Mouse (Mus musculus) adrenal gland, adult 8-10 months (tissue): Measurements from ENCODE around the gene Sipa1l3. TPM values are rescaled to one million over a fixed set of nuclear protein-coding genes. Genes with fewer than 3 reads are reported as not detected.

Source experiments
- DNase-seq: peaks from one replicate; pipeline ENCODE4 v3.0.0; 2022
- total RNA-seq, 4 experiments: library from RNA; stranded (reverse); gene quantifications; 2 replicates each; pipeline ENCODE4 v1.2.4; 2022

The Sipa1l3 gene
- total RNA-seq, 4 experiments from 2014 or later = 33.2 to 42.3 (median 40.6) TPM

DNA sequence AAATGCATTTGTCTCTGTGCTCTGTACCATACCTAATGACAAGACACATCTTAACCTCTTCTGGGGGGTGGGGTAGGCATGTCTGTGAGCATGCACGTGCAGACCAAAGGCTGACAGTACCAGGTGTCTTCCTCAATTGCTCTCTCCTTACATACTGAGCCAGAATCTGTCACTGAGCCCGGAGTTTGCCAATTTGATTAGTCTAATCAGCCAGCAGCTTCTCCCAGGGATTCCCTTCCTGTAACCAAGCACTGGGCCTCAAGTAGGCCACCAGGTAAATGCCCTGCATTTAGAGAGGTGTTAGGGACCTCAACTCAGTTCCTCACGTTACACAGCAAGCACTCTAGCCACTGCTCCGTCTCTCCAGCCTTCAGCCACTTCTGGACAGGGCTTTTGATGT lies 38.3 kb downstream of the Sipa1l3 start:
- DNase-seq = no peak

GRCm38 (mm10) chr7:29475005-29475404 lies 43.4 kb downstream of the Sipa1l3 start:
- no peak for DNase-seq

- DNase-seq = no peak
These were observed 47.1 kb downstream of the Sipa1l3 start for GRCm38 (mm10) chr7:29471309-29471708.

GRCm38 (mm10) chr7:29469602-29470344 lies 48.7 kb downstream of the Sipa1l3 start:
- DNase-seq = no peak

DNA sequence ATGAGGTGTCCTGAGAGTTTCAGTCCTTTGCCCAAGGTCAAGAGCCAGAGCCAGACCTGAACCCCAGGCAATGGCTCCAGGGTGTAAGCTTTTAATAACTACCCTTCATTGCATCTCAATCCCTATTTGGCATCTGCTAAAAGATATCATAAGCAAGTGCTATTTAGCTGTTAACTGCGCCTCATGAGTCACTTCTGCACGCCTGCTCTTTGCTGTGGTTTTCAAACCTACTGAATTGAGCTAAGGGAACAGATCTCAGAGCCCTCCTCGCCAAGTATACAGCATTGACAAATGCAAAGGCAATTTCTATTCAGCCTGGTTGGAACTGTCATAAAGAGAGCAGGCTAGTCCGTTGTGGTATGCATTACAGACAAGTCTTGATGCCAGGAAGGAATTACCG lies 49.8 kb downstream of the Sipa1l3 start:
- DNase-seq = no peak

- no peak for DNase-seq
These were observed 51.9 kb downstream of the Sipa1l3 start for GRCm38 (mm10) chr7:29466585-29466984.

GRCm38 (mm10) chr7:29465736-29466135 lies 52.7 kb downstream of the Sipa1l3 start:
- DNase-seq = no peak

DNA sequence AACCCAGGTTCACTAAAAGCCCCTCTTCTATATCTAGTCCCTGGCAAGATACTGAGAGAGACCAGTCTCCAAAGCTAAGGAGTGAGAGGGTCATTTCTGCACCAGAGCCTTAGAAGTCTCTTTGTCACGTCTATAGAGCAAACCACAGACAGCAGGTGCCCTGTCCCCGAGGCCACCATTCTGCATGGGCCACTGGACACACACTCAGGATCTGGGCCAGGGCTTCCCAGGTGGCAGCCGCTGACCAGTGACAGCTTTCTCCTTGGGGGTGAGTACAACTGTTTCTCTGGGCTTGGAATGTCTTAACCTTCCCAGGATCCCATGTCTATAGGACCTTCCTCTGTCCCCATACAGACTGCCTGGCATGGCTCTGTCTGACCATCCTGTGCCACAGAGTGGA lies 55.6 kb downstream of the Sipa1l3 start:
- no peak for DNase-seq

DNA sequence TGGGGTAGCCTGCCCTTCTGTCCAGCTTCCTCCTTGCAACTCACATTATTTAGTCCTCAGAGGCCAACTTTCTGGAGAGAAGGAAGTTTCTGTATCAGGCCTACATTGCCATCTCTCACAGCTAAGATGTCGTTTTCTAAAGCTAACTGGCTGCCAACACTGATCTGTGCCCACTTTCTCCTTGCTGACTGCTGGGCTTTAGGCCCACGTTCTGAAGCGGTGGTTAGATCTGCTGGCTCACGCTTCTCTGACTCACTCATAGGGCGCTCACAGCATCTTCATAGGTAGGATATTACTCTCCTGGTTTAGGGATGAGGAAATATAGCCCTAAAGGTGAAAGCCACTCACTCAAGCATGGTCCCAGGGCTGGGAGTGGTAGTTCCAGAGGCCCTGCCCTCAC lies 56.3 kb downstream of the Sipa1l3 start:
- no peak for DNase-seq

DNA sequence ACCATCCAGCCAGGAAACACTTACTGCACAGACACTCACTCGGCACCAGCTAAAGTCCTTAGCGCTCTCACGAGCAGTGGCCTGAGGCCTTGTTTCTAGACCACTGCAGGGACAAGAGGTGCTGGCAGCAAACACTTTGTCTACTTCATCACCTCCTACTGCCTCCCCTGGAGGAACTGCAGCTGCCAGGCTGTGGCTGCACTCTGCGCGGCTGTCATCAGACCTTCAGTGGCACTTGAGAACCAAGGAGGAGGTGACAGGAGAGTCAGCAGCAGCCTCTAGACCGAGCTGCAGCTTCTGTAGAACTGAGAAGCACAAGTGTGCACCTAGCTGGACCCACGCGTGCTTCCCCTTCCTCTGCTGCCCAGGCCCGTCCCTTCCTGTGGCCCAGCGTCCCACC lies 56.9 kb downstream of the Sipa1l3 start:
- DNase-seq = no peak

DNA sequence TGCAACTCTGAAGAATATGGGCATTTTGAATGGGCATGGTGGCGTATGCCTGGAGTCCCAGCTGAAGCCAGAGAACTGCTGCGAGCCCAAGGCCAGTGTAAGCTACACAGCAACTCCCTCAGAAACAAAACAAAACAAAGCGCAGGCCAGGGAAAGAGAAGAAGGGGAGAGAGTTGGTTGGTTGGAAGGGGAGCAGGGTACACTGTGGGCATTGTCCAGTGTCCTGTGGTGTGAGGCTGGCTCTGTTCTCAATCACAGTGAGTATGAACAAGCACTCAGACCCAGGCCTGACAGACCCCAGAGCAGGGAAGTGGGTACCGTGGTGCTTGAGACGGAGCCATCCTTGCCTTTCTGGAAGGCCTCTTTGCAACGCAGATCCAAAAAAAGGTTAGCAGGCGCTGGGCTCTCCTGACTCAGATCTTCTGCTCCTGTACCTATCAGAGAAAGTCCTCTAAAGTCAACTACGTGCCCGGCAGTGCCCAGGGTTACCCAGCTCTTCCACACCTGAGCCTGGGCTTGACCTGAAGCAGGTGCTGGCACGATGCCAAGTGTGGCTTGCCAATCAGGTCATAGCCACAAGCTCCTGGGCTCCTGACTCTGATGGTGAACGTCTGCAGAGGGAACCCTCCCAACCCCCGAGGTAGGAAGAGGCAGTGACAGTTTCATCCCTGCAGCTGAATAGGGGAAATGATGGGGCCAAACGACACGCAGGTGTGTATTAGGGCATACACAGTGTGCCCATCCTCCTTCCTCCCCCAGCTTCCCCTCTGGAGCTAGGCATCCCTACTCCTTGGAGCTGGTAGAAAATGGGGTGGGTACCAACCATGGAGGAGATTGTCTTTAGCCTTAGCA lies 59.3 kb downstream of the Sipa1l3 start:
- no peak for DNase-seq

DNA sequence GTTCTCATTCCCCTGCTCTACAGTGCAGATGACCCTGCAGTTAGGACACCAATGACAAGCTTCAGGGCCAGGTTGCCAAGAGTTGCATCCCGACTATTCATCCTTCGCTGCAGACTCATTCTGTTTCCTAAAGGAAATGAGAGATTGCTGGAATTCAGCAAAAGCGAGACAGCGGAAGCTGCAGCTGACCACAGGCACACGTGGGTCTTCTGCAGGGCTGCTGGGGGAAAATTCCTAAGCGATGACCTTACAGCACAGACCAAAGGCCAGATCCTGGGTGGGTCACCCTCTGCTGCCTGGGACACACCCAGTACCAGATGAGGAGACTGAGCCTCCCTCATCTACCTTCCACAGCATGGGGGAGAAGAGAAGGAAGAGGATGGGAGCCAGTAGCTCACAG lies 60.7 kb downstream of the Sipa1l3 start:
- DNase-seq = no peak

GRCm38 (mm10) chr7:29456716-29457115 lies 61.7 kb downstream of the Sipa1l3 start:
- DNase-seq = no peak

DNA sequence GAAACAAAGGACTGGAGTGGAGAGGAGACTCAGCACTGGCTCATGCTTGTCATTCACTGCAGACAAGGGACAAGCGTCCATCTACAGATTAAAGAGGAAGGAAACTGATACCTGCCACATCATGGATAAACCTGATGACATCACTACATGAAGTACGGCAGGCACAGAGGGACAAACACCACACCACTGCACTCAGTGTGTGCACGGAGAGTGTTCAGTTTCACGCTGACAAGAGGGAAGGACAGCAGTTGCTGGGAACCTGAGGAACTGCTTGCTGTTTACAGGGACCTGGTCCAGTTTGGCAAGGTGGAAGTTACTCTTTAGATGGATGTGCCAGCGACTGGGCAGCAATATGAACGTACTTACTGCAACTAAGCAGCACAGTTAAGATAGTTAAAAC lies 62.9 kb downstream of the Sipa1l3 start:
- DNase-seq = no peak

DNA sequence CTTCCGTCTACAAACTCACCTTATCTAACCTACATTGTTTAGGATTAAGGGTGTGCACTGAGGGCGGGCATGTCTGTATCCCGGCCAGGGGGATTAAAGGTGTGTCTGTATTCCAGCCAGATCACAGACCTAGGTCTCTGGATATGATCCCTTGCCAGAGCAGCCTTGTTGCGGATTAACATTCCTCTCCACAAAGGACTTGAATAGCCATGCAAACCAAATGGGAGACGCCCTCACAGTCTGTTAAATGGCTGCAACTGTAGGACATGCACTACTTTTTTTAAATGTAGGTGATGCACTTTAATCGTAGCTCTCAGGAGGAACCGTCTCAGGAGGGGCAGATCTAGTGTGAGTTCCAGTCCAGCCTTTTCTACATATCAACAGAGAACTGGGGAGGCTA lies 63.5 kb downstream of the Sipa1l3 start:
- no peak for DNase-seq

GRCm38 (mm10) chr7:29452991-29453741 lies 65.3 kb downstream of the Sipa1l3 start:
- peak; percentile 57 for DNase-seq

- no peak for DNase-seq
These were observed 66.1 kb downstream of the Sipa1l3 start for GRCm38 (mm10) chr7:29452381-29452780.

- DNase-seq = peak; percentile 83
These were observed 68.3 kb downstream of the Sipa1l3 start for GRCm38 (mm10) chr7:29450175-29450574.

- no peak for DNase-seq
These were observed 69.6 kb downstream of the Sipa1l3 start for GRCm38 (mm10) chr7:29448830-29449229.

GRCm38 (mm10) chr7:29447147-29447829 lies 71.2 kb downstream of the Sipa1l3 start:
- no peak for DNase-seq

GRCm38 (mm10) chr7:29446156-29446555 lies 72.3 kb downstream of the Sipa1l3 start:
- no peak for DNase-seq

DNA sequence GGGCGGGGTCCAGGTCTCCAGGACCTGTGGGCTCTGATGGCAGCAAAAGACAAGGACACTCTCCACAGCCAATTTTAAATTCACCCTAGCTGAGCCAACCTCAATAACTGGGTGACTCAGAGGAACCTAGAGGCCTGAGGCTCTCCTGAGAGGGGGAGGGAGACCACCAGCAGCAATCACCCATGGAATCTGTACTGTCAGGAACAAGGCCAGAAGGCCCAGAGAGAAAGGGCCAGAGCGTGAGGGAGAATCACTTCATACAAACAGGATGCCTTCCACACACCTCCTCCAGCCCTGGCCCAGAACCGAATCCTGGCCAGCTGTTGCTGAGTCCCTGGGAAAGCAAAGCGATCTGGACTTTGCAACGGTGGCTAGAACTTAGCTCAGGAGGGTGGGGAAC lies 73.9 kb downstream of the Sipa1l3 start:
- DNase-seq = no peak

GRCm38 (mm10) chr7:29444070-29444469 lies 74.4 kb downstream of the Sipa1l3 start:
- no peak for DNase-seq
